Mouse (Mus musculus) left cerebral cortex, postnatal 25 days (tissue): Measurements from ENCODE around the gene Amz1. TPM values are rescaled to one million over a fixed set of nuclear protein-coding genes. Genes with fewer than 3 reads are reported as not detected.

Source experiments
- DNase-seq, 2 experiments: peaks; one replicate each; pipeline ENCODE4 v3.0.0; 2022; ENCODE audit warnings: low spot score in 2 of 2, mixed read lengths in 1 of 2
- intact Hi-C: fragments of 180-260 bp; cut with DNase I; formaldehyde crosslinking; loops from one replicate; pipeline ENCODE4 v1.15.1; 2025
- total RNA-seq, 2 experiments: library from RNA; stranded (reverse); gene quantifications; 2 replicates each; pipeline ENCODE4 v1.2.3; 2021

The Amz1 gene
- 10 to 100 TPM; 16.0 to 18.0 TPM for total RNA-seq

- intact Hi-C loops = no loop called here
- DNase-seq = peak; percentile 77 to 83
Measured at GRCm38 (mm10) chr5:140723822-140724221, at the start of gene Amz1. Gene Amz1 (plus strand): TSS chr5:140724127.

- no peak for DNase-seq
- intact Hi-C loops = no loop called here
Measured at GRCm38 (mm10) chr5:140675079-140675478, 48.8 kb upstream of the Amz1 start.

- intact Hi-C loops = no loop called here
- peak; percentile 50 to 74 for DNase-seq
Measured at GRCm38 (mm10) chr5:140675640-140676039, 48.3 kb upstream of the Amz1 start.

- intact Hi-C loops = no loop called here
Measured at GRCm38 (mm10) chr5:140677137-140677536, 46.8 kb upstream of the Amz1 start.

GRCm38 (mm10) chr5:140680051-140680450 is 43.9 kb upstream of the Amz1 start:
- no peak for DNase-seq
- intact Hi-C loops = no loop called here

More at GRCm38 (mm10) chr5:140677137-140677536, 46.8 kb upstream of the Amz1 start:
- no peak for DNase-seq

GRCm38 (mm10) chr5:140680950-140681349 is 43.0 kb upstream of the Amz1 start:
- no peak for DNase-seq
- intact Hi-C loops = no loop called here

- DNase-seq = no peak
- intact Hi-C loops = no loop called here
Measured at GRCm38 (mm10) chr5:140682113-140682512, 41.8 kb upstream of the Amz1 start.

- DNase-seq = peak; percentile 42 to 71
- intact Hi-C loops = loop anchor here (2.0 kb wide), 1 partner anchor 144 kb away; no protein-coding TSS in a partner anchor
Measured at GRCm38 (mm10) chr5:140684343-140685148, 39.4 kb upstream of the Amz1 start.

GRCm38 (mm10) chr5:140688434-140688833 is 35.5 kb upstream of the Amz1 start:
- intact Hi-C loops = no loop called here
- DNase-seq = peak in 1 of 2 experiments; percentile 84

GRCm38 (mm10) chr5:140695987-140696386 is 27.9 kb upstream of the Amz1 start:
- no peak for DNase-seq
- intact Hi-C loops = no loop called here

- DNase-seq = no peak
- intact Hi-C loops = no loop called here
Measured at GRCm38 (mm10) chr5:140699776-140700175, 24.2 kb upstream of the Amz1 start.

- DNase-seq = no peak
- intact Hi-C loops = no loop called here
Measured at GRCm38 (mm10) chr5:140701661-140702060, 22.3 kb upstream of the Amz1 start.

GRCm38 (mm10) chr5:140702103-140702513 is 21.8 kb upstream of the Amz1 start, which contains the start of gene Iqce:
Gene Iqce (minus strand): TSS chr5:140702378.
- intact Hi-C loops = no loop called here

GRCm38 (mm10) chr5:140702618-140703175 is 21.2 kb upstream of the Amz1 start:
- no peak for DNase-seq
- intact Hi-C loops = no loop called here

More at GRCm38 (mm10) chr5:140702103-140702513, 21.8 kb upstream of the Amz1 start, which contains the start of gene Iqce:
- peak; percentile 95 to 97 for DNase-seq

GRCm38 (mm10) chr5:140703480-140704377 is 20.2 kb upstream of the Amz1 start:
- intact Hi-C loops = loop anchor here (2.0 kb wide), 1 partner anchor 55 kb away; the partner anchor contains the start of gene Ttyh3

GRCm38 (mm10) chr5:140704378-140705251 is 19.3 kb upstream of the Amz1 start, which contains the start of gene Brat1:
Gene Brat1 (plus strand): TSS chr5:140705011.
- DNase-seq = peak; percentile 99 to 100
- intact Hi-C loops = loop anchor here (2.0 kb wide), 1 partner anchor 56 kb away; the partner anchor contains the start of gene Ttyh3

More at GRCm38 (mm10) chr5:140703480-140704377, 20.2 kb upstream of the Amz1 start:
- no peak for DNase-seq

- intact Hi-C loops = loop anchor here (2.0 kb wide), 1 partner anchor 57 kb away; the partner anchor contains the start of gene Ttyh3
- DNase-seq = peak in 1 of 2 experiments; percentile 18
Measured at GRCm38 (mm10) chr5:140705501-140706171, 18.3 kb upstream of the Amz1 start.

GRCm38 (mm10) chr5:140710315-140710714 is 13.6 kb upstream of the Amz1 start:
- no peak for DNase-seq
- intact Hi-C loops = no loop called here
